Mouse (Mus musculus) embryonic fibroblast, embryonic 13.5 days (primary cell): Measurements from ENCODE around the gene Psmb9.

Source experiments
- CTCF ChIP-seq: IDR thresholded peaks from 2 replicates; pipeline ENCODE4 v1.5.1; 2011; ENCODE audit warnings: mild to moderate bottlenecking, control low read depth, low read length, moderate library complexity, borderline replicate concordance; ENCODE audit not compliant: insufficient read depth
- POLR2A ChIP-seq: IDR thresholded peaks from 2 replicates; pipeline ENCODE4 v1.6.1; 2011; ENCODE audit warnings: low read depth, mild to moderate bottlenecking, control low read depth, low read length, moderate library complexity

GRCm38 (mm10) chr17:34155534-34155933 is 32.0 kb downstream of the Psmb9 start:
- no peak for TF ChIP-seq CTCF
- no peak for TF ChIP-seq POLR2A
